Mouse (Mus musculus) c-Kit-positive CD71-positive TER-119-positive erythroid progenitor cells, embryonic 14.5 days (primary cell): ENCODE results near the gene Pgc.

ENCODE experiments used
- DNase-seq: peaks from one replicate; pipeline ENCODE4 v3.0.0-alpha.2; 2013; ENCODE audit warnings: low spot score

Pgc gene

GRCm38 (mm10) chr17:47750101-47750500 is 23.5 kb downstream of the Pgc start:
- no peak for DNase-seq

GRCm38 (mm10) chr17:47751811-47752210 is 25.2 kb downstream of the Pgc start:
- no peak for DNase-seq

- DNase-seq, result no peak
Observed at GRCm38 (mm10) chr17:47753130-47753775, 26.6 kb downstream of the Pgc start.

GRCm38 (mm10) chr17:47754246-47754645 is 27.6 kb downstream of the Pgc start:
- DNase-seq, result no peak

- no peak for DNase-seq
Observed at GRCm38 (mm10) chr17:47756366-47756765, 29.7 kb downstream of the Pgc start.

GRCm38 (mm10) chr17:47757056-47757610 is 30.5 kb downstream of the Pgc start:
- DNase-seq, result no peak

- DNase-seq, result no peak
Observed at GRCm38 (mm10) chr17:47759702-47760410, 33.2 kb downstream of the Pgc start.

GRCm38 (mm10) chr17:47762028-47762427 is 35.4 kb downstream of the Pgc start:
- DNase-seq, result no peak

GRCm38 (mm10) chr17:47762518-47763340 is 36.1 kb downstream of the Pgc start:
- DNase-seq, result no peak

- DNase-seq, result no peak
Observed at GRCm38 (mm10) chr17:47765986-47766385, 39.3 kb downstream of the Pgc start.

- no peak for DNase-seq
Observed at GRCm38 (mm10) chr17:47766407-47767043, 39.9 kb downstream of the Pgc start.

- no peak for DNase-seq
Observed at GRCm38 (mm10) chr17:47767081-47767455, 40.4 kb downstream of the Pgc start.

GRCm38 (mm10) chr17:47767456-47768141 is 41.0 kb downstream of the Pgc start:
- no peak for DNase-seq

- DNase-seq, result no peak
Observed at GRCm38 (mm10) chr17:47768707-47769276, 42.1 kb downstream of the Pgc start.

GRCm38 (mm10) chr17:47769389-47770299 is 43.0 kb downstream of the Pgc start:
- no peak for DNase-seq

- no peak for DNase-seq
Observed at GRCm38 (mm10) chr17:47773604-47774003, 47.0 kb downstream of the Pgc start.

GRCm38 (mm10) chr17:47777141-47777540 is 50.5 kb downstream of the Pgc start:
- DNase-seq, result no peak

GRCm38 (mm10) chr17:47780470-47780869 is 53.8 kb downstream of the Pgc start:
- DNase-seq, result no peak

- DNase-seq, result no peak
Observed at GRCm38 (mm10) chr17:47782486-47782885, 55.8 kb downstream of the Pgc start.
